Comparison of ENCODE assay signal across 9 mouse cellular contexts in genomic region chr8:85037681-85038531, GRCm38 (mm10). TPM values are rescaled to one million over a fixed set of nuclear protein-coding genes. Genes with fewer than 3 reads are reported as not detected.
DNase-seq lines count a peak whose midpoint lies in the region; ATAC-seq lines count a peak whose summit lies in the region.
"Had no signal": no experiment of that assay in that cellular context is flagged by ENCODE, and none has a peak within 500 bp of the region (broad histone marks: within the 10 kb centered on the region; RNA-seq: fewer than 3 reads in every experiment).

No protein-coding gene starts in this region.

- no peaks in the 10 kb centered on the region for H3K27me3 ChIP-seq in midbrain, embryonic 15.5 days (replicated peaks)

- WGBS in midbrain, embryonic 15.5 days, result under 1% methylated on average over 57 of the region's 57 CpGs

- DNase-seq in layer of hippocampus, adult 11-12 months (ENCODE audit: low spot score), result peak; percentile 37
- DNase-seq in layer of hippocampus, adult 9-10 months (ENCODE audit: low spot score), result no peak
- peak; percentile 59 to 62 for DNase-seq in cerebellum, postnatal 14 days
- peak; percentile 50 to 64 for DNase-seq in heart, adult 18-20 months
- peak; percentile 42 for DNase-seq in kidney, adult 11 months
- peak; percentile 85 for DNase-seq in liver
- peak; percentile 71 to 87 for DNase-seq in spleen, postnatal 4 days (ENCODE audit: low spot score in 2 of 2)

- H3K4me3 ChIP-seq in midbrain, embryonic 15.5 days, result peak overlapping the region; percentile 80

- no peaks in the 10 kb centered on the region for H3K9me3 ChIP-seq in midbrain, embryonic 15.5 days

- H3K36me3 ChIP-seq in midbrain, embryonic 15.5 days (replicated peaks), result peaks cover 12% of the 10 kb centered on the region

- H3K9ac ChIP-seq in midbrain, embryonic 15.5 days, result peak overlapping the region; percentile 90

- ATAC-seq in midbrain, embryonic 15.5 days (replicated peaks), result peak; percentile 8; the same call in 1 of the 2 replicates

- H3K4me2 ChIP-seq in midbrain, embryonic 15.5 days, result peak overlapping the region; percentile 95

- peaks cover 29% of the 10 kb centered on the region for H3K4me1 ChIP-seq in midbrain, embryonic 15.5 days

- peak overlapping the region; percentile 97 for H3K27ac ChIP-seq in midbrain, embryonic 15.5 days

RNA-seq across cellular contexts. Expression of gene Tnpo2, which starts 1.2 kb away (rescaled TPM):
- total RNA-seq in heart, adult 18-20 months (2021), result 10 to 100 TPM; 24.1 to 31.2 TPM
- 64.2 and 71.0 TPM in 2 replicates for polyA plus RNA-seq in midbrain, embryonic 15.5 days (2015; fragmentation: Nextera tagmentation; extraction: Ambion mirVana)

RNA-seq across cellular contexts. Expression of gene Trir, which starts 11.3 kb away (rescaled TPM):
- 10 to 100 TPM; 84.5 to 87.7 TPM for total RNA-seq in heart, adult 18-20 months (2021)
- 121 and 124 TPM in 2 replicates for polyA plus RNA-seq in midbrain, embryonic 15.5 days (2015; fragmentation: Nextera tagmentation; extraction: Ambion mirVana)

RNA-seq across cellular contexts. Expression of gene Asna1, which starts 12.8 kb away (rescaled TPM):
- 10 to 100 TPM; 64.7 to 67.3 TPM for total RNA-seq in heart, adult 18-20 months (2021)
- polyA plus RNA-seq in midbrain, embryonic 15.5 days (2015; fragmentation: Nextera tagmentation; extraction: Ambion mirVana), result 146 and 159 TPM in 2 replicates

RNA-seq across cellular contexts. Expression of gene Fbxw9, which starts 21.9 kb away (rescaled TPM):
- 1 to 10 TPM; 2.7 to 3.2 TPM for total RNA-seq in heart, adult 18-20 months (2021)
- polyA plus RNA-seq in midbrain, embryonic 15.5 days (2015; fragmentation: Nextera tagmentation; extraction: Ambion mirVana), result 84.5 and 86.2 TPM in 2 replicates

RNA-seq across cellular contexts. Expression of gene Best2, which starts 23.6 kb away (rescaled TPM):
- not detected for total RNA-seq in heart, adult 18-20 months (2021)
- polyA plus RNA-seq in midbrain, embryonic 15.5 days (2015; fragmentation: Nextera tagmentation; extraction: Ambion mirVana), result not detected in 2 replicates
- total RNA-seq: adrenal gland, postnatal 4 days had no signal
